Mouse (Mus musculus) kidney, embryonic 15.5 days (tissue): ENCODE measurements around the gene Pfdn4. TPM values are rescaled to one million over a fixed set of nuclear protein-coding genes. Genes with fewer than 3 reads are reported as not detected.

Experiments
- ATAC-seq: fragments of 200-750 bp; cut with Nextera tagmentation; replicated peaks from 2 replicates; pipeline ENCODE4 v1.8.0; 2017; ENCODE audit warnings: moderate TSS enrichment; ENCODE audit not compliant: low FRiP score
- H3K27ac ChIP-seq: fragments of 300-500 bp; sonication (generic); 2 replicates; pipeline ENCODE4 v1.5.1; 2015; ENCODE audit warnings: mild to moderate bottlenecking, inconsistent platforms
- H3K27me3 ChIP-seq: fragments of 300-500 bp; sonication (generic); 2 replicates; pipeline ENCODE4 v1.6.1; 2015; ENCODE audit warnings: inconsistent platforms
- H3K36me3 ChIP-seq: fragments of 300-500 bp; sonication (generic); 2 replicates; pipeline ENCODE4 v1.6.1; 2015; ENCODE audit warnings: inconsistent platforms
- H3K4me1 ChIP-seq: fragments of 300-500 bp; sonication (generic); 2 replicates; pipeline ENCODE4 v1.6.1; 2015; ENCODE audit warnings: inconsistent platforms
- H3K4me2 ChIP-seq: fragments of 300-500 bp; sonication (generic); 2 replicates; pipeline ENCODE4 v1.6.1; 2015; ENCODE audit warnings: moderate library complexity, mild to moderate bottlenecking, inconsistent platforms
- H3K4me3 ChIP-seq: fragments of 300-500 bp; sonication (generic); replicated peaks from 2 replicates; pipeline ENCODE4 v1.5.1; 2015; ENCODE audit warnings: mild to moderate bottlenecking, inconsistent platforms
- H3K9ac ChIP-seq: fragments of 300-500 bp; sonication (generic); 2 replicates; pipeline ENCODE4 v1.6.1; 2015; ENCODE audit warnings: mild to moderate bottlenecking, inconsistent platforms
- H3K9me3 ChIP-seq: fragments of 300-500 bp; sonication (generic); replicated peaks from 2 replicates; pipeline ENCODE4 v1.6.1; 2016; ENCODE audit warnings: inconsistent platforms
- WGBS: fragments of 180-500 bp; shearing (Covaris S2); methylation state at CpG from one replicate; pipeline ENCODE4 v1.1.7; 2015; ENCODE audit warnings: mixed read lengths; 5-methylcytosine and 5-hydroxymethylcytosine counted together
- polyA plus RNA-seq: library from polyadenylated mRNA; unstranded; fragments of >200 nt; fragmentation: Nextera tagmentation; extraction: Ambion mirVana; gene quantifications from 2 replicates; pipeline ENCODE4 v1.2.1, GENCODE M21; 2015

Pfdn4 gene
- polyA plus RNA-seq, 1 experiment from 2014 or later: 77.8 TPM

- H3K4me1 ChIP-seq: peaks cover 13% of the 10 kb centered on the region
Measured at GRCm38 (mm10) chr2:170474125-170474524, 22.1 kb upstream of the Pfdn4 start.

GRCm38 (mm10) chr2:170475164-170475563 is 21.1 kb upstream of the Pfdn4 start:
- 68% methylated on average over 3 of the region's 3 CpGs for WGBS
- no peaks in the 10 kb centered on the region for H3K9me3 ChIP-seq
- peak; percentile 64; the same call in 1 of the 2 replicates for ATAC-seq
- H3K4me3 ChIP-seq: no peak overlapping the region
- H3K27me3 ChIP-seq: no peaks in the 10 kb centered on the region; the same call in 1 of the 2 replicates
- H3K27ac ChIP-seq: 0 out of 2 replicates have a peak overlapping the region, but pooled peaks have one; percentile 51
- no peaks in the 10 kb centered on the region for H3K36me3 ChIP-seq
- no peak overlapping the region for H3K4me2 ChIP-seq
- no peak overlapping the region for H3K9ac ChIP-seq
- H3K4me1 ChIP-seq: peaks cover 3% of the 10 kb centered on the region; the same call in 1 of the 2 replicates

More at GRCm38 (mm10) chr2:170474125-170474524, 22.1 kb upstream of the Pfdn4 start:
- H3K4me3 ChIP-seq: no peak overlapping the region
- no peaks in the 10 kb centered on the region for H3K9me3 ChIP-seq
- H3K9ac ChIP-seq: no peak overlapping the region
- 90% methylated on average over 5 of the region's 5 CpGs for WGBS
- no peak overlapping the region for H3K4me2 ChIP-seq
- no peak for ATAC-seq
- H3K27ac ChIP-seq: no peak overlapping the region
- H3K36me3 ChIP-seq: no peaks in the 10 kb centered on the region
- peaks cover 1% of the 10 kb centered on the region; the same call in 1 of the 2 replicates for H3K27me3 ChIP-seq

GRCm38 (mm10) chr2:170476215-170476614 is 20.0 kb upstream of the Pfdn4 start:
- no peaks in the 10 kb centered on the region for H3K4me1 ChIP-seq
- H3K27ac ChIP-seq: no peak overlapping the region
- peaks cover 3% of the 10 kb centered on the region; the same call in 1 of the 2 replicates for H3K27me3 ChIP-seq
- H3K4me3 ChIP-seq: no peak overlapping the region
- no peaks in the 10 kb centered on the region for H3K9me3 ChIP-seq
- H3K36me3 ChIP-seq: no peaks in the 10 kb centered on the region
- H3K9ac ChIP-seq: no peak overlapping the region
- WGBS: 87% methylated on average over 11 of the region's 11 CpGs
- ATAC-seq: no peak
- no peak overlapping the region for H3K4me2 ChIP-seq

- Histone ChIP-seq H3K27ac (no peak overlapping the region), H3K9ac (no peak overlapping the region), H3K36me3 (no peaks in the 10 kb centered on the region), H3K9me3 (no peaks in the 10 kb centered on the region), H3K4me2 (no peak overlapping the region), H3K27me3 (peaks cover 4% of the 10 kb centered on the region; the same call in 1 of the 2 replicates), H3K4me1 (no peaks in the 10 kb centered on the region), H3K4me3 (no peak overlapping the region)
- 85% methylated on average over 8 of the region's 8 CpGs for WGBS
- no peak for ATAC-seq
Measured at GRCm38 (mm10) chr2:170476643-170477042, 19.6 kb upstream of the Pfdn4 start.

- H3K4me1 ChIP-seq: no peaks in the 10 kb centered on the region
- peaks cover 30% of the 10 kb centered on the region for H3K27me3 ChIP-seq
- no peaks in the 10 kb centered on the region for H3K9me3 ChIP-seq
- WGBS: 64% methylated on average over 10 of the region's 10 CpGs
- H3K4me3 ChIP-seq: no peak overlapping the region
- ATAC-seq: no peak
- no peak overlapping the region for H3K27ac ChIP-seq
- no peaks in the 10 kb centered on the region for H3K36me3 ChIP-seq
- no peak overlapping the region for H3K9ac ChIP-seq
- H3K4me2 ChIP-seq: no peak overlapping the region
Measured at GRCm38 (mm10) chr2:170482019-170482540, 14.1 kb upstream of the Pfdn4 start.

GRCm38 (mm10) chr2:170483914-170484313 is 12.3 kb upstream of the Pfdn4 start:
- Histone ChIP-seq H3K9ac (no peak overlapping the region), H3K27me3 (peaks cover 40% of the 10 kb centered on the region), H3K4me3 (no peak overlapping the region), H3K4me2 (no peak overlapping the region), H3K9me3 (no peaks in the 10 kb centered on the region), H3K4me1 (no peaks in the 10 kb centered on the region), H3K36me3 (no peaks in the 10 kb centered on the region), H3K27ac (no peak overlapping the region)
- 75% methylated on average over 11 of the region's 11 CpGs for WGBS
- ATAC-seq: no peak

GRCm38 (mm10) chr2:170487202-170487601 is 9.0 kb upstream of the Pfdn4 start:
- Histone ChIP-seq H3K4me2 (no peak overlapping the region), H3K4me3 (no peak overlapping the region), H3K36me3 (no peaks in the 10 kb centered on the region), H3K4me1 (no peaks in the 10 kb centered on the region), H3K9ac (no peak overlapping the region), H3K9me3 (no peaks in the 10 kb centered on the region), H3K27ac (no peak overlapping the region), H3K27me3 (peaks cover 63% of the 10 kb centered on the region)
- ATAC-seq: no peak
- WGBS: 87% methylated on average over 7 of the region's 7 CpGs

GRCm38 (mm10) chr2:170487890-170488502 is 8.2 kb upstream of the Pfdn4 start:
- no peak for ATAC-seq
- no peaks in the 10 kb centered on the region for H3K36me3 ChIP-seq
- H3K27ac ChIP-seq: no peak overlapping the region
- no peaks in the 10 kb centered on the region for H3K9me3 ChIP-seq
- 64% methylated on average over 26 of the region's 26 CpGs for WGBS
- no peak overlapping the region for H3K9ac ChIP-seq
- no peak overlapping the region for H3K4me2 ChIP-seq
- H3K27me3 ChIP-seq: peaks cover 70% of the 10 kb centered on the region
- H3K4me3 ChIP-seq: no peak overlapping the region
- H3K4me1 ChIP-seq: no peaks in the 10 kb centered on the region

GRCm38 (mm10) chr2:170494784-170495710 is 1.2 kb upstream of the Pfdn4 start:
- Histone ChIP-seq H3K4me1 (peaks cover 27% of the 10 kb centered on the region), H3K4me2 (0 out of 2 replicates have a peak overlapping the region, but pooled peaks have one; percentile 4), H3K9me3 (no peaks in the 10 kb centered on the region), H3K36me3 (no peaks in the 10 kb centered on the region), H3K9ac (no peak overlapping the region), H3K27me3 (peaks cover 93% of the 10 kb centered on the region), H3K27ac (no peak overlapping the region), H3K4me3 (no peak overlapping the region)
- 7% methylated on average over 31 of the region's 31 CpGs for WGBS
- no peak for ATAC-seq

GRCm38 (mm10) chr2:170497091-170497566 is 901 bp downstream of the Pfdn4 start, which contains the start of gene Cyp24a1:
Gene Cyp24a1 (minus strand): TSS chr2:170497145.
- WGBS: under 1% methylated on average over 36 of the region's 36 CpGs
- H3K4me1 ChIP-seq: peaks cover 27% of the 10 kb centered on the region

GRCm38 (mm10) chr2:170498011-170498410 is 1.8 kb downstream of the Pfdn4 start:
- Histone ChIP-seq H3K9ac (no peak overlapping the region), H3K4me3 (no peak overlapping the region), H3K36me3 (no peaks in the 10 kb centered on the region), H3K4me1 (peaks cover 27% of the 10 kb centered on the region), H3K27ac (no peak overlapping the region), H3K4me2 (no peak overlapping the region), H3K27me3 (peaks cover 86% of the 10 kb centered on the region), H3K9me3 (no peaks in the 10 kb centered on the region)
- WGBS: 16% methylated on average over 8 of the region's 8 CpGs
- ATAC-seq: no peak

More at GRCm38 (mm10) chr2:170497091-170497566, 901 bp downstream of the Pfdn4 start, which contains the start of gene Cyp24a1:
- Histone ChIP-seq H3K9ac (no peak within 1 kb of the TSS), H3K4me2 (peak within 1 kb of the TSS; percentile 58), H3K4me3 (peak within 1 kb of the TSS; percentile 34), H3K27ac (no peak within 1 kb of the TSS), H3K36me3 (no peaks in the 10 kb centered on the region), H3K27me3 (peaks cover 85% of the 10 kb centered on the region), H3K9me3 (no peaks in the 10 kb centered on the region)
- ATAC-seq: peak; percentile 83
